Mouse (Mus musculus): Measurements from ENCODE around the gene Sytl1.

DNA sequence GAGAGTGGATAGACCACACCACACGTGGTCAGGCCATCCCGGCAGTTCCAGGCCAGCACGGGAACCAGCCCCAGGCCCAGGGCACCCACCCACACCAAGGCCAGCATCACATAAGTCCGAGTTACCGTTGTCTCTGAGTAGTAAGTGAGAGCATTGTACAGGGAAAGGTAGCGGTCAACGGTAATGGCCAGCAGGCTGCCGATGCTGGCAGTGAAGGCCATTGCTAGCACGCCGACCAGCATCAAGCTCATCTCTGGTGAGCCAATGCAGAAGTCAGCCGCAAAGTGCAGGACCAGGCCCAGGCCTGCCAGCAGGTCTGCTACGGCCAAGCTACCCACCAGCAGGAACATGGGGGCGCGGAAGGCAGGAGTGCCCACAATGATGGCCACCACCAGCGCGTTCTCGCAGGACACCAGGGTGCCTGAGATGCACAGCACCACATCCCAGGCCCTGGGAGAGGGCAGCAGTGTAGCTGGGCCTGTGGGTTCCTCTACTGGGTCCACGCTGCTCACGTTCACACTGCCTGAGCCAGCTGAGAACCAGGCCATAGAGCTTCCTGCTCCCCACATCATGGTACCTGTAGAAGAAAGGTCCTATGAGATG lies 52.0 kb downstream of the Sytl1 start:
- TF ChIP-seq REST (IDR thresholded peaks at IDR 0.05; ENCODE audit: insufficient read depth, insufficient read length) = no peak
- TF ChIP-seq POLR2A (IDR thresholded peaks at IDR 0.05; ENCODE audit: insufficient read length, low read depth) = no peak
- no peak for TF ChIP-seq CEBPB (IDR thresholded peaks at IDR 0.05; ENCODE audit: insufficient read depth, poor library complexity, severe bottlenecking)
- no peak for TF ChIP-seq USF1 (IDR thresholded peaks at IDR 0.05; ENCODE audit: low read depth)
- no peak for TF ChIP-seq MYOG (IDR thresholded peaks at IDR 0.05; ENCODE audit: control insufficient read depth in 1 of 3, insufficient read depth in 1 of 3, insufficient read length in 2 of 3, low read depth in 2 of 3)
- TF ChIP-seq TCF12 (IDR thresholded peaks at IDR 0.05; ENCODE audit: insufficient read depth, poor library complexity, severe bottlenecking) = no peak
- no peak for TF ChIP-seq MAX (IDR thresholded peaks at IDR 0.05; ENCODE audit: low read depth)
- no peak for TF ChIP-seq MYOD1 (IDR thresholded peaks at IDR 0.05; ENCODE audit: control insufficient read depth in 1 of 3, insufficient read length in 2 of 3, low read depth in 2 of 3)
- no peak for TF ChIP-seq POLR2AphosphoS2 (IDR thresholded peaks at IDR 0.05; ENCODE audit: insufficient read length, low read depth)
- no peak for TF ChIP-seq E2F4 (IDR thresholded peaks at IDR 0.05; ENCODE audit: insufficient read depth)
- TF ChIP-seq SRF (IDR thresholded peaks at IDR 0.05; ENCODE audit: control insufficient read depth, insufficient read length, low read depth) = no peak
